Mouse (Mus musculus) forebrain, embryonic 14.5 days (tissue): Measurements from ENCODE around the gene Ust. TPM values are rescaled to one million over a fixed set of nuclear protein-coding genes. Genes with fewer than 3 reads are reported as not detected.

Experiments
- ATAC-seq: fragments of 200-750 bp; cut with Nextera tagmentation; 2 replicates; pipeline ENCODE4 v1.8.0; 2017; ENCODE audit warnings: mild to moderate bottlenecking, moderate library complexity
- DNase-seq: peaks from one replicate; pipeline ENCODE4 v3.0.0-alpha.2; 2015; ENCODE audit warnings: low spot score
- H3K27ac ChIP-seq: fragments of 300-500 bp; sonication (generic); 2 replicates; pipeline ENCODE4 v1.5.1; 2014; ENCODE audit warnings: low read depth, mild to moderate bottlenecking, control low read depth, low read length, moderate library complexity
- H3K27me3 ChIP-seq: fragments of 300-500 bp; sonication (generic); replicated peaks from 2 replicates; pipeline ENCODE4 v1.6.1; 2014; ENCODE audit warnings: low read length, control low read depth, mixed read lengths; ENCODE audit not compliant: control insufficient read depth, insufficient read depth
- H3K36me3 ChIP-seq: fragments of 300-500 bp; sonication (generic); 2 replicates; pipeline ENCODE4 v1.6.1; 2014; ENCODE audit warnings: low read length, control low read depth; ENCODE audit not compliant: control insufficient read depth, insufficient read depth
- H3K4me1 ChIP-seq: fragments of 300-500 bp; sonication (generic); 2 replicates; pipeline ENCODE4 v1.6.1; 2014; ENCODE audit warnings: antibody characterized with exemption, low read length, control low read depth; ENCODE audit not compliant: control insufficient read depth, insufficient read depth
- H3K4me2 ChIP-seq: fragments of 300-500 bp; sonication (generic); 2 replicates; pipeline ENCODE4 v1.6.1; 2014; ENCODE audit warnings: mild to moderate bottlenecking, control low read depth, low read length
- H3K4me3 ChIP-seq: fragments of 300-500 bp; sonication (generic); 2 replicates; pipeline ENCODE4 v1.5.1; 2014; ENCODE audit warnings: low read depth, low read length, control low read depth
- H3K9ac ChIP-seq: fragments of 300-500 bp; sonication (generic); 2 replicates; pipeline ENCODE4 v1.6.1; 2014; ENCODE audit warnings: mild to moderate bottlenecking, low read length, control low read depth, moderate library complexity
- H3K9me3 ChIP-seq: fragments of 300-500 bp; sonication (generic); replicated peaks from 2 replicates; pipeline ENCODE4 v1.6.1; 2016; ENCODE audit warnings: low read length, control low read depth, mixed read lengths; ENCODE audit not compliant: control insufficient read depth
- WGBS: fragments of 180-500 bp; shearing (Covaris S2); extraction: QIAGEN DNeasy Blood & Tissue Kit; methylation state at CpG from one replicate; pipeline ENCODE4 v1.1.7; 2014; 5-methylcytosine and 5-hydroxymethylcytosine counted together
- polyA plus RNA-seq: library from polyadenylated mRNA; unstranded; fragments of >200 nt; fragmentation: Nextera tagmentation; extraction: Ambion mirVana; gene quantifications from 2 replicates; pipeline ENCODE4 v1.2.1, GENCODE M21; 2014

The Ust gene
- polyA plus RNA-seq, 1 experiment from 2014 or later, result 5.8 TPM

GRCm38 (mm10) chr10:8512222-8512621 is 6.4 kb downstream of the Ust start:
- Histone ChIP-seq H3K36me3 (no peaks in the 10 kb centered on the region), H3K27ac (no peak overlapping the region), H3K4me1 (no peaks in the 10 kb centered on the region), H3K4me3 (no peak overlapping the region), H3K9me3 (no peaks in the 10 kb centered on the region), H3K4me2 (no peak overlapping the region), H3K9ac (no peak overlapping the region), H3K27me3 (0 out of 2 replicates have a peak, but pooled peaks cover 6% of the 10 kb centered on the region)
- ATAC-seq, result no peak; the same call in 1 of the 2 replicates
- 87% methylated on average over 6 of the region's 6 CpGs for WGBS
- DNase-seq, result peak; percentile 54

- ATAC-seq (no peak), DNase-seq (no peak)
- WGBS, result 74% methylated on average over 8 of the region's 8 CpGs
These were observed 6.9 kb downstream of the Ust start for GRCm38 (mm10) chr10:8511760-8512159.

GRCm38 (mm10) chr10:8506247-8506573 is 12.4 kb downstream of the Ust start:
- Histone ChIP-seq H3K27ac (no peak overlapping the region), H3K9me3 (no peaks in the 10 kb centered on the region), H3K4me2 (no peak overlapping the region), H3K9ac (no peak overlapping the region), H3K4me1 (no peaks in the 10 kb centered on the region), H3K4me3 (no peak overlapping the region), H3K36me3 (no peaks in the 10 kb centered on the region), H3K27me3 (no peaks in the 10 kb centered on the region)
- 80% methylated on average over 3 of the region's 3 CpGs for WGBS
- no peak for ATAC-seq
- DNase-seq, result no peak

More at GRCm38 (mm10) chr10:8511760-8512159, 6.9 kb downstream of the Ust start:
- H3K27ac ChIP-seq, result no peak overlapping the region
- 0 out of 2 replicates have a peak, but pooled peaks cover 3% of the 10 kb centered on the region for H3K27me3 ChIP-seq
- no peaks in the 10 kb centered on the region for H3K36me3 ChIP-seq
- H3K9me3 ChIP-seq, result no peaks in the 10 kb centered on the region
- H3K4me1 ChIP-seq, result no peaks in the 10 kb centered on the region
- H3K4me2 ChIP-seq, result no peak overlapping the region
- no peak overlapping the region for H3K9ac ChIP-seq
- H3K4me3 ChIP-seq, result no peak overlapping the region

GRCm38 (mm10) chr10:8505346-8506246 is 13.0 kb downstream of the Ust start:
- Histone ChIP-seq H3K4me2 (no peak overlapping the region), H3K9ac (no peak overlapping the region), H3K4me3 (no peak overlapping the region), H3K27me3 (no peaks in the 10 kb centered on the region), H3K4me1 (no peaks in the 10 kb centered on the region), H3K9me3 (no peaks in the 10 kb centered on the region), H3K36me3 (no peaks in the 10 kb centered on the region), H3K27ac (no peak overlapping the region)
- no peak for ATAC-seq
- DNase-seq, result no peak
- 75% methylated on average over 13 of the region's 13 CpGs for WGBS

GRCm38 (mm10) chr10:8504832-8505231 is 13.8 kb downstream of the Ust start:
- Histone ChIP-seq H3K4me3 (no peak overlapping the region), H3K27me3 (no peaks in the 10 kb centered on the region), H3K9ac (no peak overlapping the region), H3K9me3 (no peaks in the 10 kb centered on the region), H3K27ac (no peak overlapping the region), H3K4me1 (no peaks in the 10 kb centered on the region), H3K4me2 (no peak overlapping the region), H3K36me3 (no peaks in the 10 kb centered on the region)
- DNase-seq (no peak), ATAC-seq (no peak)
- WGBS, result 86% methylated on average over 4 of the region's 4 CpGs

- Histone ChIP-seq H3K4me2 (no peak overlapping the region), H3K27me3 (no peaks in the 10 kb centered on the region), H3K9ac (no peak overlapping the region), H3K27ac (no peak overlapping the region), H3K4me3 (no peak overlapping the region), H3K9me3 (no peaks in the 10 kb centered on the region), H3K4me1 (0 out of 2 replicates have a peak, but pooled peaks cover 3% of the 10 kb centered on the region), H3K36me3 (no peaks in the 10 kb centered on the region)
- peak; percentile 16 for DNase-seq
- no peak for ATAC-seq
- WGBS, result 68% methylated on average over 13 of the region's 13 CpGs
These were observed 19.4 kb downstream of the Ust start for GRCm38 (mm10) chr10:8498951-8499891.

- Histone ChIP-seq H3K27me3 (no peaks in the 10 kb centered on the region), H3K4me1 (0 out of 2 replicates have a peak, but pooled peaks cover 3% of the 10 kb centered on the region), H3K9me3 (no peaks in the 10 kb centered on the region), H3K9ac (no peak overlapping the region), H3K27ac (no peak overlapping the region), H3K4me3 (no peak overlapping the region), H3K4me2 (no peak overlapping the region), H3K36me3 (no peaks in the 10 kb centered on the region)
- ATAC-seq (no peak), DNase-seq (peak; percentile 15)
- WGBS, result 49% methylated on average over 5 of the region's 5 CpGs
These were observed 23.0 kb downstream of the Ust start for GRCm38 (mm10) chr10:8495543-8496141.

- no peaks in the 10 kb centered on the region for H3K27me3 ChIP-seq
- DNase-seq (no peak), ATAC-seq (no peak)
- no peak overlapping the region for H3K27ac ChIP-seq
- no peaks in the 10 kb centered on the region for H3K4me1 ChIP-seq
- 93% methylated on average over 1 of the region's 1 CpGs for WGBS
- H3K4me3 ChIP-seq, result no peak overlapping the region
- H3K36me3 ChIP-seq, result no peaks in the 10 kb centered on the region
- H3K4me2 ChIP-seq, result no peak overlapping the region
- H3K9ac ChIP-seq, result no peak overlapping the region
- H3K9me3 ChIP-seq, result no peaks in the 10 kb centered on the region
These were observed 26.6 kb downstream of the Ust start for GRCm38 (mm10) chr10:8491909-8492591.
